Mouse (Mus musculus): Measurements from ENCODE around the gene Stk39. TPM values are rescaled to one million over a fixed set of nuclear protein-coding genes. Genes with fewer than 3 reads are reported as not detected.

The Stk39 gene
- total RNA-seq, 2 experiments from 2014 or later: 52.7 to 66.6 TPM

DNA sequence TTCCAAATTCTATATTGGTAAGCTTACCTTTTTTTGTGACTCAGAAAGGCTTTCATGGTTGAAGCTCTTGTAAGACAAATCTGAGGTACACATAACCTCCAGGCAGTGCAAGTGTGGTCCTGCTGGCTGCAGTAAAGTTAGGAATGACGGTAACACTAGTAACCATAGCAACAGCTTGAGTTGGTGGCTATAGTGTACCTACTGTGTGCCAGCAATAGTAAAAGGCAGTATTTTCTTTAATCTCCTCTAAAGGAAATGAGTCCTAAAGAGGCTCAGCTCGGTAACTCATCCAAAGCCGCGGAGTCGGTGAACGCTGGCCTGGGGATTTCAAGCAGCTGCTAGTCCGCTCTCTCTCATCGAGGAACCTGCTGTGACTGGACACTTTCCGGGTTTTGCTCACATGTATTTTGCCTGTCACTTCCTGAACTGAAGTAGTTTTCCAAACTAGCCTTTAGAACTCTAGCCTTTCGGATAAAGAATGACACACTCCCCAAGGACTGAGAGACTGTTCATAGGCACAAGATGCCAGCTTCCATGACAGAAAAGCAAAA, 85.7 kb downstream of the Stk39 start:
- DNase-seq (ENCODE audit: low spot score in 2 of 2): no peak

DNA sequence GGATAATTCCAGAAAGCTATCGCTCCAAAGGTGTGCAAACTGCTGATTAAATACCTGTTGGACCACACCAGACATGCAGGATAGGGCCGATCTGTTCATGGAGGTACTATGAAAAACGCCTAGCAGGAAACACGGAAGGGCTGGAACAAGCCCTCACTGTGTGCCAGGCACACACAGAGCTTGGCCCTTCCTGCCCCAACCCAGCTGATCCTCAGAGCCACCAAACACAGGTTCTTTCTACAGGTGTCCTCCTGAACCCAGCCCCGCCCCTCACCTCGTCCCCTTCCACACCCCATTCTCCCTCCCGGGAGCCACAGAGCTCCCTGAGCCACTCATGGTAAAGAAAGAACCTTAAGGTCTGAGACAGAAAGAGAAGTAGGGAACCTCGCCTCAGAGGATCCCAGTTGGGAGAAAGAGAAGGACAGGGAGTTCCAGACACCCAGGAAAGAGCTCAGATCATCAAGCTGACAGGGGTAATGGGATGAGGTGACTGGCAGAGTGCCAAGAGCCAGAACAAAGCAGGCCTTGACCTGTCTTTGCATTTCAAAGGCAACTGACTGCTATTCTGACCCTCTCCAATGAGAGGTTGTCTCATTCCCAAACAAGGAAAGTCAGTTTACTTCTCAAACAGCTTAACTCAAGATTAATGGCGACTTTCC, 86.3 kb downstream of the Stk39 start:
- DNase-seq (ENCODE audit: low spot score in 2 of 2): no peak

- no peak for DNase-seq (ENCODE audit: low spot score in 2 of 2)
These were observed 88.1 kb downstream of the Stk39 start for GRCm38 (mm10) chr2:68383964-68384363.

DNA sequence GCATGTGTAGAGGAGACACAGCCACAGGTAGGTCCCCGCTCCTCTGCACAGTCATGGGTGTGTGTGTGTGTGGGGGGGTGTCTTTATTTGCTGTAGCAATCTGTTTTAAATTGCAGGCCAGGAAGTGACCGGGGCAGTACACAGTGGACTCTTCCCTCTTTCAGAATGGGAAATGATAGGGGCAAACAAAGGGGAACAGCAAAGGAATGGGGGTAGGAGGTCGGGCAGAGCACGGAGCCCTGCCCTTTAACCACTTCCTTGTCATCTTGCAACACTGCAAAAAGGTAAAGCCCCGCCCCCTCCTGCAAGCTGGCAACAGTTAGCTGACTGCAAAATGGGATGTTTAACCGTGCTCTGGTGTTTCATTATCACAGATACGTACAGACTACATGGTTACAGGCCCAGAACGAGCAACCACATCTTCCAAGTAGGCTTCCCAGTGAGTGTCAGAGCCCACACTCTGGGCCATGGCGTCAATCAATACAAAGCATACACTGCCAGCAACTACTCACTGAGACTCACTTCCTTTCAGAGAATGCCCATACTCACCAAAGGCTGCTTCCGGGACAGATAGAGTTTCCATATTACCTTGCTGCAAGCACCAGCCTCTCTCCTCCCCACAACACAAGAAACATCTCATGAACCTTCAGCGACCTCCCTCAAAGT, 89.5 kb downstream of the Stk39 start:
- no peak for DNase-seq (ENCODE audit: low spot score in 2 of 2)

- no peak for DNase-seq (ENCODE audit: low spot score in 2 of 2)
These were observed 90.2 kb downstream of the Stk39 start for GRCm38 (mm10) chr2:68381881-68382280.

GRCm38 (mm10) chr2:68381205-68381604, 90.9 kb downstream of the Stk39 start:
- DNase-seq (ENCODE audit: low spot score in 2 of 2): no peak

DNA sequence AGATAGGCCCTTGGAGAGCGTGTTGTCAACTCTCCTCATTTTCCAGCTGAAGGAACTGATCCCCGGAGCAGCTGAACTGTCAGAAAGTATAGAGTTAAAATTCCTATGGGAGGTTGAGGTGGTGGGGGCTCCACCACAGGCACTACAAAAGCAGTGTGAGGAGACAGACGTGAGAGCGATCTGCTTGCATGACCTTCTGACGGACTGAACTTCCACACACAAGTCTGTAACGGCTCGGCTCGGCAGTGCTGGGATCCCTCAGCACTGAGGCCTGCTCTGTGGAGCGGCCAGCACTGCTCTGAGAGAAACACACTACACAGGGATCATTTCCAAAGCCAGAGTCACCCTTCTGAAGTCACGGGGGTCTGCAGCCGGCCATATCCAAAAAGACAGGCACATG, 92.4 kb downstream of the Stk39 start:
- DNase-seq (ENCODE audit: low spot score in 2 of 2): no peak

- no peak for DNase-seq (ENCODE audit: low spot score in 2 of 2)
These were observed 93.7 kb downstream of the Stk39 start for GRCm38 (mm10) chr2:68378319-68378718.

DNA sequence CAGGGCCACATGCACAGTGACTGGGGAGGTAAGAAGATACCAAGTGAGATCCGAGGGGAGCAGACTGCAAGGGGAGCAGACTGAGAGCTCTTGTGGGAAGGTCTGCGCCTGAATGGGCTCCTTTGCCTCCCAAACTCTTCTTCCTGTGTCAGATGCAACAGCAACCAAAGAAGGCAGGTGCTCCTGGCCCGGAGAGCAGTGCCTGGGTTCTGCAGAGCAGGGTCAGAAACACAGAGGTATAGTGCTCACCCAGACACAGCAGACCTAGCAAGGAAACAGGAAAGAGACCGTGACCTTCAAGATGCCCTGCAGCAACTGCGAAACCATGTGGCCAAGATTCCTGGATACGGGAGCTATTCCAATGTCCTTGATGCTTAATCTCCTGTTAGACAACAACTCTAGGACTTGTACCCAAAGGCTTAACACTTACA, 94.8 kb downstream of the Stk39 start:
- no peak for DNase-seq (ENCODE audit: low spot score in 2 of 2)

DNA sequence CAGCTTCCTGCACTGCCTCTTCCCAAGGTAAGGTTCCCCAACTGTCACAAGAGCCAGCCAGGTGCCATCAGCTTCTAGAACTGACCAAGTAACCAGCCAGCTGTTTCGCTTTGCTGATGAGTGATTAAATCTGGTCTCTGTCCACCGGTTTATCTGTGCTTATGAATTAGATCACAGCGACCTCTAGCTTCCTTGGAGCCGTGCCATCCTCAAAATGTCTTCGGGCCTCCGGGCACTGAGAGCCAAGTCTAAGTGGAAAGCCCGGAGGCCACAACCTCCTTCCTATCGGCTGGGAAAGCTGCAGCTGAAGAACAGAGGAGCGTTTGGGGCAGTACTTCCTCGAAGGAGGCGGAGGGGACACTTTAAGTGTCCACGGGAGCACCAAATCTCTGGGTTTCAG, 95.4 kb downstream of the Stk39 start:
- no peak for DNase-seq (ENCODE audit: low spot score in 2 of 2)

DNA sequence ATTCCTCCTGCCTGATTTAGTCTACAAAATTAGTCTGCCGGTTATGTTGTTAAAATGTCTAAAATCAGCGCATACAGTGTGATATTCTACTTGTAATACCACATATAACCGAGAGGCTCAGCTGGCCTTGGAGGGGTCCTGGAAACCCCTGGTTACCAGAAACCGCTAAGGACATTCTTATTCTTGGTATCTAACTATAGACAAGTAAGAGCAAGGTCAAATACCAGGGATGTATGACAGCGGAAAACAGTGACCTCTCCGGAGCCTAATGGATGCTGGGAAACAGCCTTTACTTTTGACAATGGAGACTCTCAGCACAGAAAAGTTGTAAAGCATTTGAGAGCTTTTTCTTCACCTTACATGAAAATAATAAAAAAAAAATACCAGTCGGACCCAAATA, 97.9 kb downstream of the Stk39 start:
- DNase-seq (ENCODE audit: low spot score in 2 of 2): no peak

GRCm38 (mm10) chr2:68371912-68372311, 100.2 kb downstream of the Stk39 start:
- no peak for DNase-seq (ENCODE audit: low spot score in 2 of 2)

- no peak for DNase-seq (ENCODE audit: low spot score in 2 of 2)
These were observed 101.7 kb downstream of the Stk39 start for GRCm38 (mm10) chr2:68370326-68370725.

- DNase-seq (ENCODE audit: low spot score in 2 of 2): no peak
These were observed 103.0 kb downstream of the Stk39 start for GRCm38 (mm10) chr2:68369080-68369479.

DNA sequence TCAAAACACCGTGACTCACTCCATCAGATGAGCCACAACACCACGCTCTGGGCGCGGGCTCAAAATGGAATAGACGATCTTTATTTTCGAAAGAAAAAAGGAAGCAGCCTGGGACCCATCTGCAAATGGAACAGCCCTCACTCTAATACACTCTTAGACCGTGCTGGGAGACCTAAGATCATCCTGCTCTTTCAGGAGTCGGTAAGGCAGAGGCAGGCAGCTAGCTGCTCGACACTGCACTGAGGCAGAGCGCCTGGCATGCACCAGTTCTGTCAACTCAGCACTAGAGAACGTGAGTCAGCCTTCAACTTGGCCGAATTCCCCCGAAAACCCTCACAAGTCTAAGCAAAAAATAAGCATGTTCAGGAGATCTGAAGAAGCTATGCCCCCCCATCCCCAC, 104.1 kb downstream of the Stk39 start:
- DNase-seq (ENCODE audit: low spot score in 2 of 2): no peak

DNA sequence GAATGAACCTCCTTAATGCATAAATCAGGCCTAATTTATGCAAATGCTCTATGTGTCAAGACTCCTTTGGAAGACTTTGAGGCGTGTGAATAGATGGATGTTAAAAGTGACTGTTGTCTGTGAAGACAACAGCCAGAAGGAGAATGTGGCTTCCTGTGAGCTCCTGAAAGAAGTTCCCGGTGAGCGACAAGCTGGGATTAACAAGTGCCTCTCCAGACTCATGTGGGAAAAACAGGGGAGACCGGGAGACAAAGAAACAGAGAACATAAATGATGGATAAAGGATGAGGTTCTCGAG, 105.2 kb downstream of the Stk39 start:
- DNase-seq (ENCODE audit: low spot score in 2 of 2): no peak

GRCm38 (mm10) chr2:68366091-68366896, 105.8 kb downstream of the Stk39 start:
- DNase-seq (ENCODE audit: low spot score in 2 of 2): no peak

DNA sequence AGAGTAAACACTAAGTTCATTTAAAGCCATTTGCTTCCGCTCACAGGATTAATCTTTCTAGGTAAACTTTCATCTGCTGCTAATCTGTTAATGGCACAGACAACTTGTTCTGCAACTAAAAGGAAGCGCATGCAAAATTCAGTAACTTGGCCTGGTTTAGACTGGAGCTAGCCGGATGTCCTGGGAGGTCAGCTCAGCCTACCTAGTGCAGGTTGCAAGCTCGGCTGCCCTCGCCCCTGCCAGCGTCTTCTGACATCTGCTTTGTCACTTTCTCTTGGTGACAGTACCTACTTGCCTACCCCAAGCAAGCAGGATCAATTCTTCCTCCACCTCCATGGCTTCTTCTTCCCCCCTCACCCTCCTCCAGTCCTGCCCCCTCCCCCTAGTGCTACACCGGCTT, 106.6 kb downstream of the Stk39 start:
- no peak for DNase-seq (ENCODE audit: low spot score in 2 of 2)

GRCm38 (mm10) chr2:68364181-68364900, 107.7 kb downstream of the Stk39 start:
- peak; percentile 50 to 73 for DNase-seq (ENCODE audit: low spot score in 2 of 2)

DNA sequence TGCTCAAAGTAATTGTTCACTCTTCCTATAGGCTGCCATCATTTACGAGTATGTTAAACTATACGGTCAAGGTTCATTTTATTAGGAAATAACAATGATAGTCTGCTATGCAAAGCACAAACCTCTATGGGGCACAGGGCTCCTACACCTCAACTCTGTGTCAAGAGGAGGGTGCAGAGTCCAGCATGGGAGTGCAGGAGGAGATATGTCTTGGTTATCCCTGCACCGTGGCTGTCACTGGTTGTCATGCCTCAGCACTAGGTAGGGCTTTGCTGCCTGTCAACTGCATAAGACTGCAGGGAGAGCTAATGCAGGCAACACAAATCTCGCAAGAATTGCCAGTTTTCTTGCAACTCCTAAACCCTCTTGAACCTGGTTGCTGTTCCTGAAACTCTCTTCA, 108.9 kb downstream of the Stk39 start:
- no peak for DNase-seq (ENCODE audit: low spot score in 2 of 2)

DNA sequence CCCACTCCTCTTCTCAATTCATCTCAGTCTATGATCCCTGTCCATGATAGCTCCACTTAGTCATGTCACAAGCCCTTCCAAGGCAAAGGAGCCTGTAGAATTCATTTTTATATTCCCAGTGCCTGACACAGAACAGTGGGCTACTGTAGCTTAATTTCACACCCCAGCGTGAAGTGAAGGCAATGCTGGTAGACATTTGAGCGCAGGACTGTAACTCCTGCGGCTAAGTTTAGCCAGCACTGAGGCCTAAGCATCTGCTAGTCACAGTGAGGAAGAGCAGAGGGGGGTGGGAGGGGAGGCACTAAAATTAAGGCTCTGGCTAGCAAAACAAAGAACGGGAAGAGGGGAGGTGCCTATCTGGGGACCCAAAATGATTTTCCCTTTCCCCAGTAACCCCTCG, 110.4 kb downstream of the Stk39 start:
- no peak for DNase-seq (ENCODE audit: low spot score in 2 of 2)
